Mouse (Mus musculus) limb, embryonic 14.5 days (tissue): ENCODE measurements around the gene Cacna2d3. TPM values are rescaled to one million over a fixed set of nuclear protein-coding genes. Genes with fewer than 3 reads are reported as not detected.

ENCODE experiments used
- ATAC-seq: fragments of 200-750 bp; cut with Nextera tagmentation; 2 replicates; pipeline ENCODE4 v1.8.0; 2017; ENCODE audit warnings: low read depth, moderate number of reproducible peaks, moderate TSS enrichment; ENCODE audit not compliant: low FRiP score
- DNase-seq: peaks from one replicate; pipeline ENCODE4 v3.0.0-alpha.2; 2015; ENCODE audit warnings: low spot score
- H3K27ac ChIP-seq: fragments of 300-500 bp; sonication (generic); replicated peaks from 2 replicates; pipeline ENCODE4 v1.5.1; 2014; ENCODE audit warnings: low read depth, mild to moderate bottlenecking, low read length, moderate library complexity, mixed read lengths
- H3K27me3 ChIP-seq: fragments of 300-500 bp; sonication (generic); 2 replicates; pipeline ENCODE4 v1.6.1; 2014; ENCODE audit warnings: low read length, mixed read lengths; ENCODE audit not compliant: control insufficient read depth, insufficient read depth
- H3K36me3 ChIP-seq: fragments of 300-500 bp; sonication (generic); 2 replicates; pipeline ENCODE4 v1.6.1; 2014; ENCODE audit warnings: mild to moderate bottlenecking, low read length, moderate library complexity, mixed read lengths; ENCODE audit not compliant: control insufficient read depth, insufficient read depth
- H3K4me1 ChIP-seq: fragments of 300-500 bp; sonication (generic); 2 replicates; pipeline ENCODE4 v1.6.1; 2014; ENCODE audit warnings: antibody characterized with exemption, low read length, mixed read lengths; ENCODE audit not compliant: control insufficient read depth, insufficient read depth
- H3K4me2 ChIP-seq: fragments of 300-500 bp; sonication (generic); replicated peaks from 2 replicates; pipeline ENCODE4 v1.6.1; 2014; ENCODE audit warnings: low read depth, mild to moderate bottlenecking, low read length, moderate library complexity; ENCODE audit not compliant: severe bottlenecking
- H3K4me3 ChIP-seq: fragments of 300-500 bp; sonication (generic); replicated peaks from 2 replicates; pipeline ENCODE4 v1.5.1; 2014; ENCODE audit warnings: low read length
- H3K9ac ChIP-seq: fragments of 300-500 bp; sonication (generic); 2 replicates; pipeline ENCODE4 v1.6.1; 2014; ENCODE audit warnings: mild to moderate bottlenecking, low read depth, low read length, moderate library complexity; ENCODE audit not compliant: severe bottlenecking
- H3K9me3 ChIP-seq: fragments of 300-500 bp; sonication (generic); 2 replicates; pipeline ENCODE4 v1.6.1; 2016; ENCODE audit warnings: low read length; ENCODE audit not compliant: control insufficient read depth
- POLR2A ChIP-seq: fragments of 200-500 bp; IDR thresholded peaks from 2 replicates; pipeline ENCODE4 v1.8.0; 2012; ENCODE audit warnings: inconsistent platforms, mild to moderate bottlenecking, moderate library complexity, borderline replicate concordance; ENCODE audit not compliant: insufficient read depth, insufficient read length; ENCODE audit errors: extremely low read depth
- WGBS: fragments of 180-500 bp; shearing (Covaris S2); extraction: QIAGEN DNeasy Blood & Tissue Kit; methylation state at CpG from one replicate; pipeline ENCODE4 v1.1.7; 2014; 5-methylcytosine and 5-hydroxymethylcytosine counted together
- polyA plus RNA-seq, 2 experiments: library from polyadenylated mRNA; depleted of rRNA in 1 of 2; stranded (reverse) in 1 of 2; unstranded in 1 of 2; fragments of >200 nt; fragmentation: Nextera tagmentation in 1 of 2; extraction: Ambion mirVana in 1 of 2; gene quantifications; 2 replicates each; pipeline versions ENCODE4 v1.2.1 to v1.2.3; 2012 to 2014

The Cacna2d3 gene
- polyA plus RNA-seq, 2 experiments, result 4.9 to 6.3 TPM

- no peaks in the 10 kb centered on the region for H3K9me3 ChIP-seq
- no peak overlapping the region for H3K27ac ChIP-seq
- 79% methylated on average over 4 of the region's 4 CpGs for WGBS
- no peaks in the 10 kb centered on the region for H3K27me3 ChIP-seq
- TF ChIP-seq POLR2A, result no peak
- H3K4me2 ChIP-seq, result no peak overlapping the region
- peaks cover 5% of the 10 kb centered on the region; the same call in 1 of the 2 replicates for H3K4me1 ChIP-seq
- H3K4me3 ChIP-seq, result no peak overlapping the region
- no peak for DNase-seq
- no peak for ATAC-seq
- no peaks in the 10 kb centered on the region for H3K36me3 ChIP-seq
- H3K9ac ChIP-seq, result no peak overlapping the region
Observed at GRCm38 (mm10) chr14:29021295-29021694, 700.4 kb downstream of the Cacna2d3 start.

- Histone ChIP-seq H3K27me3 (no peaks in the 10 kb centered on the region), H3K9ac (no peak overlapping the region), H3K4me1 (peaks cover 9% of the 10 kb centered on the region; the same call in 1 of the 2 replicates), H3K36me3 (no peaks in the 10 kb centered on the region), H3K9me3 (no peaks in the 10 kb centered on the region), H3K4me3 (no peak overlapping the region), H3K27ac (no peak overlapping the region), H3K4me2 (no peak overlapping the region)
- ATAC-seq (no peak), DNase-seq (no peak)
- TF ChIP-seq POLR2A, result no peak
- WGBS, result 54% methylated on average over 7 of the region's 7 CpGs
Observed at GRCm38 (mm10) chr14:29018316-29019000, 703.2 kb downstream of the Cacna2d3 start.

GRCm38 (mm10) chr14:29017883-29018282 lies 703.8 kb downstream of the Cacna2d3 start, which contains the start of gene Lrtm1:
Lrtm1 (plus strand) TSS chr14:29018208.
- TF ChIP-seq POLR2A, result no peak
- H3K27ac ChIP-seq, result no peak within 1 kb of the TSS
- H3K27me3 ChIP-seq, result no peaks in the 10 kb centered on the region
- no peak within 1 kb of the TSS for H3K4me3 ChIP-seq
- H3K9me3 ChIP-seq, result no peaks in the 10 kb centered on the region
- 21% methylated on average over 5 of the region's 5 CpGs for WGBS
- ATAC-seq (peak; percentile 53), DNase-seq (peak; percentile 27)
- no peaks in the 10 kb centered on the region for H3K36me3 ChIP-seq
- no peak within 1 kb of the TSS for H3K4me2 ChIP-seq
- H3K9ac ChIP-seq, result no peak within 1 kb of the TSS
- peaks cover 9% of the 10 kb centered on the region; the same call in 1 of the 2 replicates for H3K4me1 ChIP-seq

GRCm38 (mm10) chr14:29015896-29016295 lies 705.8 kb downstream of the Cacna2d3 start:
- Histone ChIP-seq H3K36me3 (no peaks in the 10 kb centered on the region), H3K27me3 (no peaks in the 10 kb centered on the region), H3K9ac (no peak overlapping the region), H3K4me3 (no peak overlapping the region), H3K27ac (no peak overlapping the region), H3K9me3 (no peaks in the 10 kb centered on the region), H3K4me1 (peaks cover 9% of the 10 kb centered on the region; the same call in 1 of the 2 replicates), H3K4me2 (no peak overlapping the region)
- DNase-seq, result no peak
- TF ChIP-seq POLR2A, result no peak
- WGBS, result 41% methylated on average over 5 of the region's 5 CpGs
- no peak for ATAC-seq

GRCm38 (mm10) chr14:29014680-29015079 lies 707.0 kb downstream of the Cacna2d3 start:
- TF ChIP-seq POLR2A, result no peak
- Histone ChIP-seq H3K9me3 (no peaks in the 10 kb centered on the region), H3K9ac (no peak overlapping the region), H3K4me2 (no peak overlapping the region), H3K4me3 (no peak overlapping the region), H3K36me3 (no peaks in the 10 kb centered on the region), H3K27me3 (no peaks in the 10 kb centered on the region), H3K27ac (no peak overlapping the region), H3K4me1 (peaks cover 9% of the 10 kb centered on the region; the same call in 1 of the 2 replicates)
- ATAC-seq (no peak), DNase-seq (no peak)
- WGBS, result 69% methylated on average over 2 of the region's 2 CpGs

- no peak overlapping the region for H3K4me2 ChIP-seq
- H3K27ac ChIP-seq, result no peak overlapping the region
- H3K4me3 ChIP-seq, result no peak overlapping the region
- H3K9ac ChIP-seq, result no peak overlapping the region
- DNase-seq (no peak), ATAC-seq (no peak)
- no peaks in the 10 kb centered on the region for H3K9me3 ChIP-seq
- no peaks in the 10 kb centered on the region for H3K27me3 ChIP-seq
- WGBS, result 91% methylated on average over 3 of the region's 3 CpGs
- TF ChIP-seq POLR2A, result no peak
- no peaks in the 10 kb centered on the region for H3K36me3 ChIP-seq
- H3K4me1 ChIP-seq, result peaks cover 9% of the 10 kb centered on the region; the same call in 1 of the 2 replicates
Observed at GRCm38 (mm10) chr14:29013161-29013560, 708.5 kb downstream of the Cacna2d3 start.
